Mouse (Mus musculus): ENCODE data around the gene Fcor. TPM values are rescaled to one million over a fixed set of nuclear protein-coding genes. Genes with fewer than 3 reads are reported as not detected.

Gene Fcor
- polyA plus RNA-seq (2017; shearing (Covaris generic)), result not detected

DNA sequence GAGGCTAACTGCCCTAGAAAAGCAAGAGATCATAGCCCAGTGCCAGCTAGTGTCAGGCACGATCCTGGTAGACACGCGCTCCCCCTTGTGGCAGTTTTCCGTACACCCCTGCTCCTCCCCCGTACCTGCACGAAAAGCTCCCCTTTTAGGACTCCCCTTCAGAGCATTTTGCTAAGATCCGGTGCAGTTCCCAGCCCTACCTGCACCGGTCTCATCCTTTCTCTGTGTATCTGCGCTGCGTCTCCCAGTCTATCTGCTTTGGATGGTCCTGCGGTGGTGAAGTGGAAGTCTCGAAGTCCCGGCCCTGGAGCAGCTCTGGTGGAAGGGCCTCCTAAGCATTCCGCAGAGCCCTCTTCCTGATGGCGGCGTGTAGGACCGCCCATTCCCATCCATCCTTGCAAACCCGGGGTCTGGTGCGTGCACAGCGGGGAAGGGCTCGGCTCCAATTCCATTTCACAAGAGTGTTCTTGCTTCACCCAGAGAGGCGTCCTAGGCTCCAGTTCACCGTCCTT is at the start of gene Fcor:
Fcor (minus strand) TSS at position 383 of the 512 bp plus-strand sequence.
- ATAC-seq, result peak; percentile 66

DNA sequence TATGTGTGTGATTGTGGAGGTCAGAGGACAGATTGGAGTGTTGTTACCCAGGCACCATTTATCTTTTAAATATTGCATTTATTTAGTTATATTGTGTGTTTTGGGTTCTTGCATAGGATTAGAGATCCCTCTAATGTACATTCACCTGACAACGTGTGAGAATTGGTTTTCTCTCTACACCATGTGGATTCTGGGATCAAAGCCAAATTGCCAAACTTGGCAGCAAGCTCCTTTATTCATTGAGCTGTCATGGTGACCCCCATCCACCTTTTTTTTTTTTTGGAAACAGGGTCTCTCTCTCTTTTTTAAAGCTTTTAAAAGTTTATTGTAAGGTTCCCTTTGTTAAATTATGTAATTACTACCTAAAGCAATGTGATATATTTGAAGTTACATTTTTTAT is 48.9 kb upstream of the Fcor start:
- no peak for ATAC-seq

DNA sequence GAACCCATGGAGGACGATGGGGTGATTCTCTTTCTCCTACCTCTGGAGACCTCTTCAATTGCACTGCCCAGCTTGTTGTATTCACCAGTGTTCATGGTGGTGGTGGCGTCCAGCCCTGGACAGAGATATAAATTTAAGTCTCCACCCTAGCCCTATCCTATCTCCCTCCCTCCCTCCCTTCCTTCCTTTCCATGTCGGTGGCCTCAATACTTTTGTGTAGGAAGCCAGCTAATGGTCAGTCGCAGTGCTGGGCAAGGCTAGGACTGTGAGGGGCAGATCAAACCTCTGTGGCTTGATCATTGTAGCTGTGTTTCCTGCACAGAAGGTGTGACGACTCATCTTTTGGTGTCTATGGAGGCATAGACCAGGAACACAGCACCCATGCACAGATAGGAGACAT is 48.4 kb upstream of the Fcor start, which contains the start of gene Clec4g:
Clec4g (minus strand) TSS at position 101 of the 400 bp plus-strand sequence.
- ATAC-seq, result no peak

DNA sequence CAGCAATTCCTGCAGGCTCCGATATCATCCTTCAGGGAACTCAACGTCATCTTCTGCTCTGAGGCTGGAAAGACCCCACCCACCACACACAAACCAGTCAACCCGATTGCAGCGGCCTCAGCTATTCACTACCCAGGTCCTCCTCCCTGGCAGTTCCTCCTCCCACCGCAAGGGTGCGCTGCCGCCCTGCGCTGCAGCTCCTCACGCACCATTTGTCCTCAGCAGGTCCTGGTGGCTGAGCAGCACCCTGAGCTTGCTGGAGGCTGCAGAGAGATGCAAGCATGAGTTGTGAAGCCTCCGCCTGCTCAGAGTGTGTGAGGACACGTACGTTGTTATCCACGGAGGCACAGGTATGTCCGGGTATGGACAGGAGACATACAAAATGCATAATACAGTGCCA is 46.4 kb upstream of the Fcor start:
- no peak for ATAC-seq

- ATAC-seq, result no peak
These were observed 45.3 kb upstream of the Fcor start for GRCm38 (mm10) chr8:3717321-3717954.

- ATAC-seq, result no peak
These were observed 39.5 kb upstream of the Fcor start for GRCm38 (mm10) chr8:3711646-3712045.

DNA sequence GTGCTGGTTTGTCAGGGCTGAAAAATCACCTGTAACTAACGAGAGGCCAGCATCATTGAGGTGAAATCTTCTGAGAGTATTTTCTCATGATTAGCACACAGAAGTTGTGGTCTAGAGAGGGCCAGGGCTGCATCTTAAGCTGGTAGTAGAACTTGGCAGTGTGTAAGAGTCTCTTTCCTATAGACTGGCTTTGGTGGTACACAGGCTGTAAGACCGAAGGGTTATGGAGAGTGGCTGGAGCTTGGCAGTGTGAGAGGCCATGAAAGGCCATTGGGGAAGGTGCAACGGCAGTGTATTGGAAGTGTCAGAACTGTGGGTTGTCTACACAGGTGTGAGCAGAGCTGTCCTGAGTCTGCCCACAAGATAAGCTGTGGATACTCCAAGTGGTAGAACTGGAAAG is 38.1 kb upstream of the Fcor start:
- ATAC-seq, result no peak

DNA sequence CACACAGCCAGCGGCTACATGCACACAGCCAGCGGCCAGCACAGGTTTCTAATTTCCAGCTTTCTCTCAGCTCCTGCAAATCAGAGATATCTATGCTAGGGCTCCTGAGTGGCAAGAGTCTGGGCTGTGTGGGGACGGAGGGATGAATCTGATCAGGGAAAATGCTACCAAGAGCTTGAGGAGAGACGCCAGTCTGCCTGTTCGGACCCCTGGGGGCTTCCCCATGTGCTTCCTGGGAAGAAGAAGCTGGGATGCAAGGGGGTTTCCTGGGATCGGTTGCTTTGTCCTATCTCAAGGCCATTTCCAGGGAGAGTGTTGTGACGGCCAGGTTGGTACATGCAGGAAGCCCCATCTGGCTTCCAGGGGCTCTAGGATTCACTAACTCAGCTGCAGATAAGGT is 35.4 kb upstream of the Fcor start:
- no peak for ATAC-seq

DNA sequence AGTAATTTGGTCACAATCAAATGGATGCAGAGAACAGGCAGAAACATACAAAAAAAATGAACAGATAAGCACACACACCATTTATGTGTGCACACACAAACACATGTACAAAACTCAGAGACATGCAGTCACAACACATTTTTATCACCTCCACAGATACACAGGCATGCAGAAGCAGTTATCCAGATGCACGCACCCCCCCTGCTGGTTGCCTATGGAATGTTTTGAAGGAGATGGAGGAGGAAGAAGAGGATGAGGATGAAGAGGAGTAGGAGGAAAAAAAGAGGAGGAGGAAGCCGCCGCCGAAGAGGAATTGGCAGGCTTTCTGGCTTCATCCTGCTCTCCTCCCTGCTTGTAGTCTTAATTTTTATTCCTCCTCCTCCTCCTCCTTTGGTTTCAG is 33.5 kb upstream of the Fcor start:
- no peak for ATAC-seq

- no peak for ATAC-seq
These were observed 29.3 kb upstream of the Fcor start for GRCm38 (mm10) chr8:3701491-3701890.

DNA sequence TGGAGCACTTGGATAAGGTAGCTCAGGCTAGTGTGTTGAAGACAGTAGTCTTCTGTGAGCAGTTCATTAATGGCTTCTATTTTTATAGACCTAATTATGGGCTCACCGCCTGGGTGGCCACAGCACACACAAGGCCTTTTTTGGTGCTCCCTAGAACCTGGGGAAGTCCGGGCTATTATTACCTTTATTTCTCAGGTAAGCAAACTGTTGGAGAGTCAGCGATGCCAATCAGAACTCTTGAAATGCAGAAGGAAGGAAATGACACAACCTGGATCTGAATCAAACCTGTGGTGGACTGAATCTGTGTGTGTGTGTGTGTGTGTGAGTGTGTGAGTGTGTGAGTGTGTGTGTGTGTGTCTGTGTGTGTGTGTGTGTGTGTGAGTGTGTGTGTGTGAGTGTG is 22.0 kb upstream of the Fcor start, which contains the start of gene Fcer2a:
Fcer2a (minus strand) TSS at position 55 of the 400 bp plus-strand sequence.
- ATAC-seq, result no peak

DNA sequence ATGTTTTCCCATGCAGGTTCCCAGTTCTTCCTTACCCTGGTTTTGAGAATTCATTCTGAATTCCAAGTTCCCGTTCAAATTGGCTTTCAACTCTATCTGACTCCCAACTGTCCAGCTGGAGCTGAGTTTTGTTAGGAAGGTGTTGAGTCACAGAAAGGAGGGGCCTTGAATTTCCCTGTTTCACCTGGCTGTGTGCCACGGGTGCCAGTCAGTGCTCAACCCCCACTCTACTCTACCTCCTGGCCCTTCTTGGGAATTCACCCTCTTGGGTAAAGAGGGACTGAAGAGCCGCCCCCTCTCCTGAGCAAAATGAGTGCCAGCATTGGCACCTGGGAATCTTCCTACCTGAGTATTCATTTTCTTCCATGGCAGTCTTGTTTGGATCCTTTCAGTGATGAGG is 18.6 kb upstream of the Fcor start:
- no peak for ATAC-seq

DNA sequence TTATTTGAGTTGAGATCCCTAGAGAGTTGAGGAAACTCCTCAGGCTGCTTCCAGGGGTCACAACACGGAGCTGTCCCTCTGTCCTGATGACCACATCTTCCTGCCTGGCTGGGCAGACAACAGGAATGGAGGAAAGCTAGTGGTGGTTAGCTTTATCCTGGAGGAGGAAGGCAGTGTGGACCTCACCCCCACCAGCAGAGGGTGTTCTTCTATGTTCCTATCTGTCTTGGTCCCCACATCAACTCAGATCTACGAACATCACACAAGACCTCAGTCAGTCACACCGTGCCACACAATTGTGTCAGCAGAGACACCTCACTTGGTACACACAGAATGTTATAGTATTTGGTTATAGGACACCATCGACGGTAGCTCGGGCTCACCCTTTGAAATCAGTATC is 15.4 kb upstream of the Fcor start:
- no peak for ATAC-seq

GRCm38 (mm10) chr8:3685422-3685821 is 13.3 kb upstream of the Fcor start:
- ATAC-seq, result no peak

- ATAC-seq, result no peak
These were observed 12.4 kb upstream of the Fcor start for GRCm38 (mm10) chr8:3684530-3684929.

DNA sequence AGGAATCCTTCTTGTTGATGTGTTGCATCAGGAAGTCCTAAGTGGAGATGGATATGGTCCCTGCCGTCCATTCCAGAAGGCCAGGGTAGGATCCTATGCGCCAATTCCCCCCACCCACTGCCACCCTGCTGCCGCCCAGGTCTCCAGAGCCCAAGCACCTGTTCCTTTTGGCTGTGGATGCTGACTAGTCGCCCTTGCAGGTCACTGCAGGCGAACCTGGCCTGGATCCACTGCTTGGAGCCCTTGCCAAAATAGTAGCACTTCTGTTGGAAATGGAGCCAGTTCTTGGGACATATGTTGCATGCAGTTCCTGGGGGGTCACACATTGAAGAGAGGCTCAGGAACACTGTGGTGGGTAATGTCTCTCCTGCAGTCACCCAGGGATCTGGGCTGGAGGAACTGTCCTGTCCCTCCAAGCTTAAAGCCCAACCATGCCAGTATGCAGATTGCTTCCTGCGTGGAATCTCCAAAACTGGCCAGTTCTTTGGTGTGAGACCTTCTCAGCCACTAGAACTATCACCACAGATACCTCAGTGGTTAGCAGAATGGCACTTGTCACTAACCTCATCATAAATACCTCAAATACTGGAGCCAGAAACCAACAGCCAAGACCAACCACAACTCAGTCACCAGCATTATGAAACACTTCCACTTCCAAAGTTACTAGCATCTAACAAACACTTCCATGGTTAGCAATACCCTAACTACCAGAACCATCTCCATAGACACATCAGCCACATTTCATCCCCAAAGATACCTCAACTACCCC is 11.4 kb upstream of the Fcor start:
- no peak for ATAC-seq

DNA sequence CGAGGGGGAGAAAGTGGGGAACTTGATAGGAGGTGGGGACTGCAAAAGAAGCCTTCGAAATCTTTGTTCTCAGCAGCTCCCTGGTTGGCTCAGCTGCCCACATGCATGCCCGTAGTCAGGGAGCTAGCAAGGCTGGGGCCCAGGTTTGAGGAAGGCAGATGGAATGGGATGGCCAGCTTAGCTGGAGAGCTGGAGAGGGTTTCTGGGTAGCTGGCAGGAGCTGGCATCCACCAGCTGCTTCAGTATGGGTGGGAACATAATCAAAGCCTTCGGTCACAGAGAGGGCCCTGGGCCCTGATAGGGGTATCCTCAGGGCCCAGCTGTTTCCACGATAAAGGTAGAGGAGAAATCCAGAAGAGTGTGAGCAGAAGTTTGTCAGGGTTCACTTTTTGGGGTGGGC is 10.3 kb upstream of the Fcor start:
- ATAC-seq, result no peak

GRCm38 (mm10) chr8:3679656-3680055 is 7.5 kb upstream of the Fcor start:
- ATAC-seq, result no peak

DNA sequence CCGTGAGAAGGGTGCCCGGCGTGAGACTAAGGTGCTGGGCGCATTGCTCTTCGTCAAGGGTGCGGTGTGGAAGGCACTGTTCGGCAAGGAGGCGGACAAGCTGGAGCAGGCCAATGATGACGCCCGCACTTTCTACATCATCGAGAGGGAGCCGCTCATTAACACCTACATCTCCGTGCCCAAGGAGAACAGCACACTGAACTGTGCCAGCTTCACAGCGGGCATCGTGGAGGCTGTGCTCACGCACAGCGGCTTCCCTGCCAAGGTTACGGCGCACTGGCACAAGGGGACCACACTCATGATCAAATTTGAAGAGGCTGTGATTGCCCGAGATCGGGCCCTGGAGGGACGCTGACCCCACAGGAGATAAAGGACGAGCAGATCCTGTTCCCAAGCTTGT is 7.1 kb upstream of the Fcor start:
- ATAC-seq, result no peak

GRCm38 (mm10) chr8:3678831-3679230 is 6.7 kb upstream of the Fcor start:
- no peak for ATAC-seq

DNA sequence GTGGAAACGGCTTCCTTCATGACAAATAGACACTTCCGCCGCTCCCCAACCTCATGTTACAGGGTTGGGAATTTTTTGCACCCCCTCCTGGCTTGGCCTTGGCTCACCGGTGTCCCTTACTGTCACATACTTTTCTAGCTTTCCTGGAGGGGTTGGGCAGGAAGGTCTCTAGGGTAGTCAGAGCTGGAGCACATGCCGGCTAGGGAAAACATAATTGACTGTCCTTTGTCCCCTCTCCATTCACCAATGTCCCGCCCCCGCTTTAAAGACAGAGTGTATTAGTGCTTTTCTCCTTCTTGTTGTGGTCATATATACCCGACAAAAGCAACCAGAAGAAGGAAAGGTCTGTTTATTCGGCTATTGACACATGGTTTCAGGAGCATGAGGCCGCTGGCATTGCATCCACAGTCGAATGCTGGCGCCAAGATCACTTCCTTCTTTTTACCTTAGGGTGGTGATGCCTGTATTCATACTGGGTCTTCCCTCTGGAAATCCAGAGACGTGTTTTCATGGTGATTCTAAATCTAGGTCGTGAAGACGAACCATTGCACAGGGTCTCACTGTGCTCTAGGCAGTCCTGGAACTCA is 4.9 kb upstream of the Fcor start:
- no peak for ATAC-seq

DNA sequence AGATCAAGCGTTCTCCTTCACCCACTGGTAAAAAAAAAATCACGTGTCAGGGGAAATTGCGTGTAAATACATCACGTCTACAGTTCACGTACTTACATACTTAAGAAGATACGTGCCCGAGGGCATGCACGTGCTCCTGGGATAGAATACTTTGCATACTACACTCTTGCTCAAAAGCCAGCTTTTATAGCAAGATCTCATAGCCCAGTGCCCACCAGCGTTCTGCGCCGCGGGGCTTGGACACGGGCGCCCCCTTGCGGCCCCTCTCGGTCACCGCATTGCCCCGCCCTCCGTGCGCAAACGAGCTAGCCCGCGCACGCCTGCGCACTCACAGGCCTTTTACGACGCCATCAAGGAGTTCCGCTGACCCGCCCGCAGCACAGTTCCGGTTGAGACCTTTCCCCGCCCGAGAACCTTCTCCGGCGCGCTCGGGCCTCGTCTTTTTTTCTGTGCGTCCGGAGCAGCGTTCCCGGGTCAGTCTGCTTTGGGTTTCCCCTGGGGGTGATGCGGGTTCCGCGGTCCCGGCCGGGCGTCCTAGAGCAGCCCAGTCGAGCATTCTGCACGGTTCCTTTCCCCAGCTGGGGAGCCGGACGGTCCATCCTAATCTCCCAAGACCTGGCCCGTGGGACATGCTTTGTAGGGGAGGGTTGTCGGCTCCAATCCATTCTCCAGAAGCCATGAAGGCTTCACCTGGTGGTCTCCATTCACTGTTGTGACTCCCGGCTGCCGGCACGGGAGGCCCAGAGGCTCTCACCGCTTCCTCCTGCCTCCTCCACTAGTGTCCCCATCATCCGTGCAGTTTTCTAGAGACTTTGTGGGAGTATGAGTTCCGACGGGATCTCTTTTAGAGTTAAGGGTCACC is 4.2 kb upstream of the Fcor start, which contains the start of gene Trappc5:
Trappc5 (plus strand) TSS at position 169 of the 862 bp plus-strand sequence.
- ATAC-seq, result peak; percentile 74

GRCm38 (mm10) chr8:3674671-3675070 is 2.5 kb upstream of the Fcor start:
- no peak for ATAC-seq
